Mouse (Mus musculus) splenic B cell, adult 2 months (primary cell): ENCODE measurements around the gene Epha5.

Experiments used
- DNase-seq: peaks from one replicate; pipeline ENCODE4 v3.0.0-alpha.2; 2011; ENCODE audit warnings: low read depth, low spot score
- H3K27me3 ChIP-seq: 2 replicates; pipeline ENCODE4 v1.6.1; 2012; ENCODE audit warnings: mild to moderate bottlenecking, low read length, moderate library complexity, mixed read lengths; ENCODE audit not compliant: control insufficient read depth, poor library complexity, insufficient read depth, severe bottlenecking
- H3K36me3 ChIP-seq: 2 replicates; pipeline ENCODE4 v1.6.1; 2012; ENCODE audit warnings: mild to moderate bottlenecking, low read length, moderate library complexity, mixed read lengths; ENCODE audit not compliant: control insufficient read depth, poor library complexity, insufficient read depth, severe bottlenecking

Gene Epha5

DNA sequence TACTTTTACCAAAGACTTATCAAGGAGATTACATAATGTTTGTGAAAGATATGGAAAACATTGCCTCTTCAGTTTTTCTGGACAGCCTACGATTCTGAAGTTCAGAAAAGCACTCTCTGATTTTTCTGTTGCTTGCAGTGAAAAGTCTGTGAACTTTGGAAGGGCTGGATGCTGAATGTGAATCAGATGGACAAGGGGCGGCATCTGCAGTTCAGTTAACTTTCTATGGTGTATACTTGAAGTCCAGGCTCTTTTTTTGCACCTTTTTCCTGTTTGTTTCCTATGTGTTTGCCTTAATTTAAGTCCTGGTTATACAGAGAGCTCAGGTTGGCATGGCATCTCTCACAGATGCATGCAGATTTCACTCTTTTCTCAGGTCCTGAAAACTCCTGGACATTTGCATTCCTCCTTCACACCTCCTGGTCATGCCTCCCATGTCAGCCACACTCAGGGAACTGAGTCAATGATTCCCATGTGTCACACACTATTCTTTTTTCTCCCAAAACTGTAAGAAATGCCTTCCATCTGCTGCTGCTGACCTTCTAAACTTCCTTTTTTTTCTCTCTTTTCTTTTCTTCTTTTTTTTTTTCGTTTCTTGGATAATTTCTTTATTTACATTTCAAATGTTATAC, 81.2 kb downstream of the Epha5 start:
- no peaks in the 10 kb centered on the region for H3K36me3 ChIP-seq
- no peak for DNase-seq
- no peaks in the 10 kb centered on the region for H3K27me3 ChIP-seq

DNA sequence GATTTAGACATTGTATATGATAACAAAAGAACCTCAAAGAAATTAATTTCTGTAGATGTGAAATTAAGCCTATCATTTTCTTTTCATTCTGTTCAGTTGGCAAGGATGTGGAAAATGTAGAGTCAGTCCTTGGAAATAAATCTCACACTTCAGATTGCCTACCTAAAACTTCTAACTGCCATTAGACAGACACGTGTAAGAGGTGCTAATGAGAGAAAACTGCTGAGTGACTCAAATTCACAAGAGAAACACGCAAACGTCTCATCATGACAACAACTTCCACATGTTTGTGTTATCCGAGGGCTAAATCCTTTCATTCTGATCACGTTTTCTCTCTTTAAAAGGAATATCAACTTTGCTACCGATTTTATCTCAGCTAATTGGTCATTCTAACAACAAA, 82.7 kb downstream of the Epha5 start:
- Histone ChIP-seq H3K27me3 (no peaks in the 10 kb centered on the region), H3K36me3 (no peaks in the 10 kb centered on the region)
- DNase-seq = no peak

DNA sequence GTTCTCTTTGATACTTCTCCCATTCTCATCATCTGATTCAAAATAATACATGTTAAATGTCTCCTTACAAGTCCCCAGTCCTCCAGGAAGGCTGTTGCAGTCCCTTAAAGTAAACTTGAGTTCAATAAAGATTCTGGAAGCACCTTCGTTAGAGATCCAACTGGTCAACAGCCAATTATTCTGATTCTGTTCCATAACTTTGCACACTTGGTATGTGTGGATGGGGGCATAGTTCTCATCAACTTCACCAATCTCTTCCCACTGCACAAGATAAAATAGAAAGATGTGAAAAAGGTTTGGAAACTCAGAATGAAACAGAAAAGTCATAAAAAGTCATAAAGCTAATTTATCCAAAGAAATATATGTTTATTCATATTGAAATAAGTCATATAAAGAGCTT, 85.6 kb downstream of the Epha5 start:
- no peaks in the 10 kb centered on the region for H3K36me3 ChIP-seq
- DNase-seq = no peak
- H3K27me3 ChIP-seq = no peaks in the 10 kb centered on the region

DNA sequence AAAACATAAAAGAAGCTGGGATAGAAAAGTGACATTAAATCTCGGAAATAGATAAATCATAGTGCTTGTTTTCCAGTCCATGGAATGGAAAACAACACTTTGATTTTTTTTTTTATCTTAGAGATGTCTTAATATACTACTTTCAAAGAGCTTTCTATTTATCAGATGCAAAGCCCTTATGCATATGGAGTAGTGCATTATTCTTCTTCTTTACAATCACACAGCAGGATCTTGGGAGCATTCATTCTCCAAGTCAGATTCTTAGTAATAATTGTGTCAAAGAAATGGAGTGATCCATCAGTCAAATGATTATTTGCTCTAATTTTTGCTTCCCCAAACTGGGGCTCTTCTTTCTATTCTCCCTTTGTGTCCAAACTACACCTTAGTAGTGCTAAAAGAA, 96.6 kb downstream of the Epha5 start:
- H3K27me3 ChIP-seq = no peaks in the 10 kb centered on the region
- DNase-seq = no peak
- no peaks in the 10 kb centered on the region for H3K36me3 ChIP-seq

DNA sequence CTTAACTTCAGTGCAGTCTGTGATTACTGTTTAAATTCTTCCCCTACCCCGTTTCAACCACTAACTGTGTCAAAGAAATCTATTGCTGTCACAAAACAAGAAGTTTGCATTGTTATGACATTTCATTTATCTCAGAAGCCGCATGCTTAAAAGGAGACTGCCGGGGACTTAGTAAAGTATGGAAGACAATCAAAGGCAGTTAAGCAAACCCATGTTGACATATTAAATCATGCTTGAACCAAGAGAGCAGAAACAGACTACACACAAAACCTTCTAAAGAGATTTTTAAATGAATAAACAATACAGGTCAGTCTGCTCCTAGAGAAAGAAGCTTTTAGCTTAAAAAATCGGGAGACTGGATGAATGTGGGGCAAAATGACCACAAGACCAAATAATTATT, 97.0 kb downstream of the Epha5 start:
- no peaks in the 10 kb centered on the region for H3K27me3 ChIP-seq
- no peak for DNase-seq

DNA sequence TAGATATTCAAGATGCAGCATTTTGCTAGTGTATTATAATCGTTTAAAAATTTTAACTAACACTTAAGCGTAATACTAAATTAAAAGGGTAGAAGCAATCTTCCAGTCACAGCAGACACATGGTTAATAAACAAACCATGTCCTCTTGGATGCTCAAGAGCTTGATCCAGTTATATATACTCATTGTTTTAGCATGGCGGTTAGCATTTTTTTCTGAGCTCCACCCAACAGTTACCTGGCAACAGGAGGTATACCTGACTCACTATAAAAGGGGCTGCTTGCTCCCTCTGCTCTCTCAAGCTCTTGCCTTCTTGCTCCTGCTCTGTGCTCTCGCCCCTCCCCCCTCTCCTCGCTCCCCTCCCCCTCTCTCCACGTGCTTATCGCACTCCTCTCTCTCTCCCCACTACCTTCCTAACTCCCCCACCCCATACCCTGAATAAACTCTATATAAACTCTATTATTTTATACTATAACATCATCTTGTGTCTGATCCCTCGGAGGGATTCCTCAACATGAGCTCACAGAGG, 98.3 kb downstream of the Epha5 start:
- no peak for DNase-seq
- Histone ChIP-seq H3K36me3 (no peaks in the 10 kb centered on the region), H3K27me3 (no peaks in the 10 kb centered on the region)

More for the DNA sequence above, 97.0 kb downstream of the Epha5 start:
- no peaks in the 10 kb centered on the region for H3K36me3 ChIP-seq

DNA sequence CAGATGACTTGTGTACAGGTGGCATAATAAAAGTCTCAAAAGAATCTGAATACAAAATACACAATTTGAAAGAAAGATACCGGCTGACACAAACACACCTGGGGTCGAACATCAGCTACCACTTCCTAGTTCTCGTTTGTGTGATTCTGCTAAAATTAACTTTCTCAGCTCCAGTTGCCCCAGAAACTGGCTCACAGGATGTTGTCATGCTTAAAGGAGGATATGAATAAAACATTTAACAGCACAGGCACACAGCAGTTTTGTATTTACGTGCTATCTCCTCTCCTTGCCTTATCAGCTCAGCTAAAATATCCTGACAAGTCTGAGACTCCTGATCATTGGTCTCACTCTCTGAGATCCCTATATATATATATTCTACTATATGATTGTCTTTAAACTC, 99.3 kb downstream of the Epha5 start:
- Histone ChIP-seq H3K27me3 (no peaks in the 10 kb centered on the region), H3K36me3 (no peaks in the 10 kb centered on the region)
- no peak for DNase-seq

DNA sequence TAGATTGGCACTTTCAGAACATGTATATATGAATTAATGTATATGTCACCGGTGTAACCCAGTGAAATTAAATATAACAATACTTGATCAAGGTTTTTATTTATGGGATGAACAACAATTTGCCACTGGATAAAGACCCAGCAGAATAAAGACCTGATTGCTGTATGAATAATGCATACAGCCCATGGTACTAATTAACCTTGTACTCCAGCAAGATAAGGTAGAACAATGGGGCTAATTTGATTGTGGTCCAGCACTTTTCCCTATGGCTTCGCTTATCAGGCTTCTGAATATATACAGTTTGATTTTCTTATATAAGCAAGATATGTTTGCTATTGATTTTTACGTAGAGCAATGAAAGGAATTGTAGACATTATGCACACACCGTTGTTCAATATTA, 103.6 kb downstream of the Epha5 start:
- no peaks in the 10 kb centered on the region for H3K27me3 ChIP-seq
- no peak for DNase-seq
- H3K36me3 ChIP-seq = no peaks in the 10 kb centered on the region

DNA sequence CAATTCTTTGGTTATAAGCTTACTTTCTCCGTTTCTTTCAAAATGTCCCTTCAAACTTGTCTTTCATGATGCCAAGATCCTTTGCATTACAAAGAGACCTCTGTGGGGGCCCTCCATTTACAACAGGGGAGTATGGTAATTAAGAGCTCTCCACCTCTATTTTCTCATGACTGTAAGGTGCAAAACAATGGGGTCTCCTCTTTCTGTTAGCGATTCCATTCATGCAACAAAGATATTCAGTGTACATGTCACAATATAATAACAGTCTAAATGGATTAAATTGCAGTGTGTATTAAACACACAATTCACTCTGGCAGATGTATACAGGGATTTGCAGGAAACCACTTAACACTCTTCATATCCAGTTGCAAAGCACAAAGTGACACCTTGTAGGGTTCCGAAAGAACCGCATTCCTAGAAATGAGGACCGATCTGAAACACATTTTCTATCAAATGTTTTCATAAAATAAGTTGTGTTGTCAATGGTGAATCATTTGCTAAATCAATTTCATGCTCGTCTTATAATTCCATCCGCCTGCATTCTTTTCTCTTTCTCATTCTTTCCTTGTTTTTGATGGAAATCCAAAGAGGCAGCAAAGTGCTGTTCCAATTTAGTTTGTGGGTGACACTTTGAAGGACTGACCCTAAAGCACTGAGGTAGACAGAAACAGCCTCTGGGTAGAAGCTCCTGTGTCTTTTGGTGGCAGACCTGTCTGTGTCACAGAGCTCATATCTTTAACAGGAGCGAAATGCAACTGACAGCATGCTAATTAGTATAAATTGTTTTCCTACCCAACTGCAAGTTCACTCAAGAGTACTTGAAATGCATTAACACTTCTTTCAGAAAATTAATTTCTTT, 118.1 kb downstream of the Epha5 start:
- Histone ChIP-seq H3K27me3 (no peaks in the 10 kb centered on the region), H3K36me3 (no peaks in the 10 kb centered on the region)
- no peak for DNase-seq

DNA sequence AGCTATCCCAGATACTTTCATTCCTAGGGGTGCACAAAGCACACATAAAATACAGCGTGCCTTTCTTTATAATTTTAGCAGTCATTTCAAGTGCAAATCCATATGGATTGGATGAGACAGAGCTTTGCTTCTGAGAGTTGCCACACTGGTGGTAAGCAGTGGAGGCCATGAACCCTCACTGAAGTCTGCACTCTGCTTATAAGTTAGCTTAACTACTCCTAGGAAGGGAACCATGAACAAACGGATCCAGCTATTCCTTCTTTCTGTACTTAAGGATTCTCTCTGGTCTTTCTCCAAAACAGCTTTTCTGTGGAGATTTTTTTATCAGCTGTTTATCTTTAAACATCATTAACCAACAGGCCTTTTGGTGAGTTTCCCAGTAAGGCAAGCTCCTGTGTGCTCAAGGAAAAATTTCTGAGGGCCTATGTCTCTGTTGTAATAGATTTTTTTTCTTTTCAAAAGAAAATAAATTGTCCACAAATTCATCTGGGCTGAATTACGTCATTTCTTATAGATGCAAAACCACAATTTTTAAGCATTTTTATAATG, 127.7 kb downstream of the Epha5 start:
- no peaks in the 10 kb centered on the region for H3K36me3 ChIP-seq
- no peak for DNase-seq
- H3K27me3 ChIP-seq = no peaks in the 10 kb centered on the region

DNA sequence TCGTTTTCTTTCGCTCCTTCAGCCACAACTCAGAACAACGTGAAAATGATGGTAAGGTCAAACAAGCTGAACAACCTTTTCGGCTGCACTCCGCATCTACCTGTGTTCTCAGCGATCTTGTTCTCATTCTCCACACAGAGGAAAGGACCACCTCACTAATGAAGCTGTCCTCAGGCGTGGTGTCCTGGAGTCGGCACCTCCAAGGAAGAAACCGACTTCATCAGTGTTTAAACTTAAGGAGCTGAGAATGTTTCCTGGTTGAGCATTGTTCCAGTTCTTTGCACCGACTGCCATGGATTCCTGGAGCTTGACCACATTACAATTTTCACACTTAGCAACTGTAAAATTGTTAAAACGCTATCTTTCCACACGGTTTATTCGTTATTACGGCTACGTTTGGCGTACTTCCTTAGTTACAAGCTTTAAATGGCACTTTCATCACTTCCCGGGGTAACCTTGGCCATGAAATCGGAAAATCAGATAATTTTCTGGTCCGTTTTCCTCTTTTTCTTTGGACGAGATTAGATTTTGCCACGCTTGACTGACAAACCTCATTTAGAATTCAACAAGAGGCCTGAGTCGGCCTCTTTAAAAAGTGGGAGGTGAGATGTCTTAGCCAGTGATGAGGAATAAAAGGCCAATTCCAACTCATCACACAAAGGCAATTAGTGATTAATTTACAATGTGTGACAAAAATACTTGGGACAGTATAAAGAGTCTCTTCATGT, 135.7 kb downstream of the Epha5 start:
- no peak for DNase-seq
- Histone ChIP-seq H3K27me3 (no peaks in the 10 kb centered on the region), H3K36me3 (no peaks in the 10 kb centered on the region)

DNA sequence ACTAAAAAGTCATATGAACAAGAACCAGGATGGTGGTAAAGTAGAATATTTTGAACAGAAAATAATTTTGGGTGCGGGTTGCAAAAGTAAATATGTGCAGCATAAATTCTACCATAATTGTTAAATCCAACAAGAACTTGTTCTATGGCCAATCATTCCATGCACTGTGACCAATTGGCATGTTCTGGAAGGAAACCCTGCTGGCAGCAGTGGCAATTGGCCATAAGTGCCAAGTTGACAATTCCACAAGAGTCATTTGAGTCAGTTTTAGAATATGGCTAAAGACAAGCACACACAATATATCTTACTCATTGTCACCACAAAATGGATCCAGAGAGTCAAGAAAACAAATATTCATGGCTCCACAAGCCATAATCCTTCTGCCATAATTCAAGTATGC, 140.2 kb downstream of the Epha5 start:
- Histone ChIP-seq H3K36me3 (no peaks in the 10 kb centered on the region), H3K27me3 (no peaks in the 10 kb centered on the region)
- no peak for DNase-seq

DNA sequence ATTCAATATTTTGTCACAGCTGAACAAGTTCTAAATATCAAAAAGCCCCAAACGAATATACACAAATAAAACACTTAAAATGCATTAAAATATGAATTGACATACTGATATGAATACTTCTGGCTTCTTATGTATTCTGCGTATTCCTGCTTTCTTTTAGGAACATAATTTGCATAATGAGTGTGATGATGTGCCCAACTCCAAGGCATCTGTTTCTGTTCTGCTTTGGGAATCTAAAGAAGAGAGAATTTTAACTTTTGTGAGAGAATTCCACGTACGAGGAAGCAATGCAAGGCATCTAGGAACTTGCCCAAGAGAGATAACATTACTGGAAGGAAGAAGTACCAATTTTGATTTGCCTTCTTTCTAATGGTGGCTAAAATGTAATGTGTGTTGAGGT, 151.8 kb downstream of the Epha5 start:
- no peak for DNase-seq
- no peaks in the 10 kb centered on the region for H3K27me3 ChIP-seq
- no peaks in the 10 kb centered on the region for H3K36me3 ChIP-seq

DNA sequence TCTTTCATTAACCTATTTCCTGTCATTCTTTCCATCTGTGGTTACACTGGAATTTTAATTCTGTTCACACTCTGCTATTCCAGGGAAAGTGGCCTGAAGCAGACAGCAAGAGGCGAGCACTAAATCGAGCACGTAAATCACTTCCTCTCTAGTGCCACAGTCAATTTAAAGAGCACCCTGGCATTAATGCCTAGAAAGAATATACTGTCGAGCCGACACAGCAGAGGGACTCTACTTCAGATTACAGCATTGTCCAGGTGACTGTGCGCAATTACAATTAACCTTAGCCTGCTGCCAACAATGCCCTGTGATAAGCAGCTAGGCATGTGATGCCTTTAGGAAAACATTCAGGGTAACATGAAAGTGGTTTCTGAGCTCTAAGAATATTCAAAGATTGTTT, 153.2 kb downstream of the Epha5 start:
- no peak for DNase-seq
- Histone ChIP-seq H3K27me3 (no peaks in the 10 kb centered on the region), H3K36me3 (no peaks in the 10 kb centered on the region)

DNA sequence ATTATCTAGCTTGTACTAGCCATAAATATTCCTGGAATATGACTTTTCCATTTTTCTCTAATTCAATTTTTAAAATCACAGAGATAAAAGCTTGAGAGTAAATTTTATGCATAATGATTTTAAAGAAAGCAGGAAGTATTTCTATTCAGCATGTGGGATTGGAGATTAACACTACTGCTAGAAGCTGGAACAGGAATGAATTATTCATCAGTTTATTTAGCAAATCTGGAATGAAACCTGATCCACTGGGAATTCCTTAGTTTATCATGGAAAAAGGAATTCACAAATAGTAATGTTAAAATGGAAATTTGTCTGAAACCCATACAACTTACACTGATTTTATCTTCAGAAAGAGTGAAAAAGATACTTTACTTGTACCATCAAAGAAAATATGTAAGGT, 187.2 kb downstream of the Epha5 start:
- no peak for DNase-seq
- no peaks in the 10 kb centered on the region for H3K36me3 ChIP-seq
- no peaks in the 10 kb centered on the region for H3K27me3 ChIP-seq
